Mouse (Mus musculus) monocyte, adult 5-6 weeks (primary cell): ENCODE results near the gene Gpr61. TPM values are rescaled to one million over a fixed set of nuclear protein-coding genes. Genes with fewer than 3 reads are reported as not detected.

Source experiments
- ATAC-seq: fragments of 153-309, 156-312 bp; replicated peaks from 2 replicates; pipeline ENCODE4 v1.8.0; 2017; ENCODE audit warnings: mild to moderate bottlenecking; ENCODE audit not compliant: low TSS enrichment, insufficient number of reproducible peaks, severe bottlenecking, poor library complexity, low FRiP score
- total RNA-seq: library from RNA; stranded (forward); fragments of 200-1000, 200-491, 200-594 nt; gene quantifications from 3 replicates; pipeline ENCODE4 v1.2.3, GENCODE M21; 2017

Gene Gpr61
- total RNA-seq, 1 experiment from 2014 or later = not detected

DNA sequence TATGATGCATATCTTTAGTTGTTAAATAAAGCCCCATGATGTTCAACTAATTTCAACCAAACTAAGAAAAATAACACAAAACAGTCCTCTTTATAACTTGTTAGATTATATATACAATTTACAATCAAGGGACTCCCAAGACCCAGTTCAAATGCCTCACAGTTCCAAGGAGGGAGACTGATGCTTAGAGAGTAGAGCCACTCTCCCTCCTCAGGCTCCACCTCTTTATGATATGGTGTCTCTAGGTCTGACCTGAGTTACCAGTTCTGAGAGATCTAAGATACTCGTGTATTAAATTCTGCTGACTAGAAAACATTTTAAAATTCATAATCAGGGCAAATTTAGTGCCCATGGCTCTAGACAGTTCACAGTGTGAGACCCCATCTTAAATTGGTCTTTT, 15.6 kb downstream of the Gpr61 start:
- ATAC-seq = no peak

DNA sequence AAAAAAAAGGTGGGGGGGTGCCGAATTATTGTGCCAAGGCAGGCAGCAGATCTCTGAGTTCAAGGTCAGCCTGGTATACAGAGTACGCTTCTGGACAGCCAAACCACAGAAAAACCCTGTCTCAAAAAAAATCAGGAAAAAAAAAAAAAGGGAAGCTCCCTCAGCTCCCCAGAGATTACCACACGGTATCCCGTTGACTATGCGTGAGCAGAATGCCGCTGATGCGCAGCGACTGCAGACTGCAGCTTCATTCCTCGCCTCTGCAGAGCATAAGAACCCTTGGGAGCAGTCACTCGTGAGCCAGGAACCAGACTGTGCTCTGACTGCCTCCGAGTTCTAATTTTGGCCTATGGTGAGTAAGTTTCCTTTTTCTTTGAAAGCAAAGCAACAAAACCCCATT, 20.0 kb downstream of the Gpr61 start:
- no peak for ATAC-seq

DNA sequence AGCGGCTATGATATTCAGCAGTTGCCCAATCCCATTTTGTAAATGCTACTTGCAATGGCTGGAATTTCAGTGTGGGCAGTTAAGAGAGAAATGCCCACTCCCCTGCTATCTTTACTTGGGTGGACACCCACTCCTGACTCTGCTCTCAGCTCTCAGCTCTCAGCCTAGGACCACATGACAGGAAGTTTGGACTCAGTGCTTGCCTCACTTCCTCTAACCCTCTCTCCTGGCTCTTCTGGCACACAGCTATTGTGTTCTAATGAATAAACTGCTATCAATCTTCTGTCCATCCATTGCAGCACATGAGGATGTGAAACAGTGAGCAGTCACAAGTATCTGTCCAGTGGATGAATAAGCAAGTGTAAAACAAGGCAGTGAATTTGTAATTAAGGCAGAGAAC, 22.2 kb downstream of the Gpr61 start:
- peak; percentile 62; the same call in 1 of the 2 replicates for ATAC-seq

DNA sequence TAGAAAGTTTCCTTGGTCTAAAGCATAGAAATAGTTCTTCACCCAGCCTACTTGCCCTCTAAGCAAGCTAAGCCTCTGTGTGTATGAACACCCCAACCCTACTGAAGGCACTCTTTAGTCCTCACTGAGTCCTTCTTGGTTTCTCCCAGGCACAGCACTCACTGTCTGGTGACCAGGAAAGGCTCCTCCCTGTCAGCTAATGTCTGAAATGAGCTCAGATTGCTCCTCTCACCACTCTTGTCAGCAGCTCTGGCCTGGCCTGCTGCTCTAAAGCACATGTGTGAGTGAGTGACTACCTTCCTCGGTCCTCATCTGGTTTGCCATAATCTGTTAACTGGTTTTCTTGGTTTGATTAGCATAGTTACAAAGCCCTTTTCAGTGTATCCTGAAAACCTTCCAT, 22.9 kb downstream of the Gpr61 start:
- no peak for ATAC-seq

DNA sequence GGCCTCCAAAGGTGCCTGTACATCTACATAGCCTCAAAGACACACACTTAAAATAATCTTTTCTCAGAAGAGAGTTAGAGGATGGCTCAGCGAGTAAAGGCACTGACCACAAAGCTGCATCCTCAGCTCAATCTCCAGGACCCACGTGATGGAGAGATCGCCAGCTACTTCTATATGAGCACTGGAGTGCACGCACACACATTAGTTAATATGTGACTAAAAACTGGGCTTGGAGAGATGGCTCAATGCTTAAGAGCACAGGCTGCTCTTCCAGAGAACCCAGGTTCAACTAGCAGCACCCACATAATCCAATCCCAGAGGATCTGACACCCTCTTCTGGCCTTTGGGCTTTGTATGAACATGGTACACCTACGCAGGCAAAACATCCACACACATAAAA, 23.5 kb downstream of the Gpr61 start:
- ATAC-seq = no peak

DNA sequence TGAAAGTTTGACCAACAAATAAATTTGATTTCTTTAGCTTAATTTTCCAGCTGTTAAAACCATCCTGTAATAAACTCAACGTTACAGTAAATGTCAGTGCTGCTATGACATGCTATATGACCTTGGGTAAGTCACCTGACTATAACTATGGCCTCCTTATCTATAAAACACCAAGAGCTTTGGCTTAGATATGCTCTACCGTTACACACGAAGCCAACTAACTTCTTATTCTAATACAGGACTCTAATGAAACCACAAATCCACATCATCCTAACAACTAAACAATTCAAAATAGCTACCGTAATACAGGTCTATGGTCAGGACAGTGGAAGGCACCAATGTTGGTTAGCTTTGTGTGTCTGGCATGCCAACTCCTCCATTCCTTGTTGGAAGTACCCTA, 24.9 kb downstream of the Gpr61 start:
- no peak for ATAC-seq

DNA sequence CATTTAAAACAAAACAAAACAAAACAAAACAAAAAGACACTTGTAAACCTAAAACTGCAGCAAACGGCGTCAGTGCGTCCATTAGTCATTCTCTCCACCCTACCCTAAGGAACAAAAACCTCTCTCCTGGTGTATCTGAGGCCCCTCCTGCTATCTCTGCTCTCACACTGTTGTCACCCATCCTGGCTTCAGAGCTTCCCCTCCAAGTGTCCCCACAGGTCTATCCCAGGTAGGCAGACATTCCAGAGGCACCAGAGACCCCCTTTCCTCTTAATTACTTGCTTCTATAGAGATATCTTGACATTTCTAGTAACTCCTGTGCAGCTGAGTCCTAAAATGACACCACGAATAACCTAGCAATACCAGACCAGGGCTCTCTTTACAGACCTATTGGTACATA, 25.3 kb downstream of the Gpr61 start:
- no peak for ATAC-seq

DNA sequence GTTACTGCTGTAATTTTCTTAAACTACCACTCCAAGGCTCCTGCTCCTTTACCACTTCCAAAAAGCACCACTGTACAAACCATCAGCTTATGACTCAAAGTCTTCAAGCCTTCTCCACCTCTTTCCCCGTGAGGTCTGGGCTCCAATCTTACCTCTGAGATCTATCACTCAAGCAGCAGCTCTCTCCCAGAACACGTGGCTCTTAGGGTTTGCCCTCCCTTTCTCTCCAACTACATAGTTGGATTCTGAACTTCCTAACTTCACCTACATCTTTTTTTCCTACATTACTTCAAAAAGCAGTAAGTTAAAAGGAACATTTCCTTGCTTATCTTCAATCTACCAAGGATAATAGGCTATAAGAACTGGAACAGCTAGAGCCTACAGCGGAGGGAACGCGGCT, 26.2 kb downstream of the Gpr61 start:
- ATAC-seq = no peak

DNA sequence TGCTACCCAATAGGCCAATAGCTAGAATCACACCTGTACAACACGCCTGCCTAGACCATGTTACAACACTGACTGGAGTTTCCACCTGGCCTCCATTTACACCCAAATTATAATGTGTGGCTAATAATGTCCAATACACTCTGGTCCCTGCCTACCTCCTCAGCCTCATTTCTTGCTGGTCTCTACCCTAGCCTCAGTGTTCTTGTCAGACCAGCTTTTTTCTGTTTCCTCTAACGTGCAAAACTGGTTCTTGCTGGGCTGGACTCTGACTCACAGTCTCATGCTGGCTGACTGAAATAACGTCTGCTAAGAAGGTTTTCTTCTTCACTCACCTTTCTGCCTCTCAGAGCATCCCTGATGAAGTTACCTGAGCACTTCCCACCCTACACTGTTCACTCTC, 28.4 kb downstream of the Gpr61 start:
- no peak for ATAC-seq

DNA sequence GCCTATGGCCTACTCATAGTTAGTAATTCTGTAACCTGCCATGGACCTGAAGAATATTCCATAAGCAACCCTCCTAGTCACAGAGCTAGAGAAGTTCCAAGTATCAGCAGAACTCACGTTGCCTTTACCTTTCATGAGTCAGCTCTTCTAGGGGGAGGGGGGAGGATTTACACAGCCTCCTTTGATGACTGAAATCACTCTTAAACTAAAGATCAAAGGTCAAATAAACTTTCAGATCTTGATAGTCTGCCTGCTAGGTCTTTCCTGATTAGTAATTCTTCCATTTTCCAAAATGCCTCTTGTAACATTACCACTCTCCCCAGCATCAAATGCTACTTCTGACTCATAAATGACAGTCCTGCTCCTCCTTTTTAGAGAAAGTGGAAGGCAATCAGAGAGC, 30.6 kb downstream of the Gpr61 start:
- no peak for ATAC-seq

DNA sequence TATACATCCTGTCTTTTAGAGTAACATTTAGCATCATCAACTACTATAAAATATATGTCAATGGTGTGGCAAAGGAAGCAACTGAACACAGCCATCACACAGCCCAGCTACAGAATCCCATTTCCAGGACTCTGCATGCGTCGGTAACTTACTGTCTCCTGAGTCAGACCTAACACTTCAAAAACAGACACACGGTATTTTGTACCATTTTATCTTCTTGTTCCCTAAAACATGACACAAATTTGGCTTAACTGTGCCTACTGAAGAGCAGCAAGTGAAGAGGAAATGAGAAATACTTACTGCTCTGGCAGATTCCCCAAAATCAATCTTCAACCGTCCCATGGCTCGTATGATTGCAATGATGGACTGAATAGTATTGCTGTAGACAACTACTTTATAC, 31.4 kb downstream of the Gpr61 start:
- no peak for ATAC-seq

DNA sequence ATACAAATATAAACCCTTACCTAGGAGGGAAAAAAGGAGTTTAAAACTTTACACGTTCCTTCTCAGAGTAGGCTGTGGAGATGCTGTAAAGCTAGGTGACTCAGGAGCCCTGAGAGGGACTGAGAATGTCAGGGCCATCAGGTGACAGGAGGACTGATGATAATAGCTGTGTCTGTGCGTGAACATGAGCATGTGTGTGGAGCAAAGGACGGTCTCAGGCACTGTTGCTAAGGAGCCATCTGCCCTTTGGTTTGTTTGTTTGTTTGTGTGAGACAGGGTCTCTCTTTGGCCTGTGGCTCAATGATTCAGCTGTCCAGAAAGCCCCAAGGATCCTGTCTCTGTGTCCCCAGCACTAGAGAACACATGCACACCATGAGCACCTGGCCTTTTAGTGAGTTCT, 33.6 kb downstream of the Gpr61 start:
- no peak for ATAC-seq

DNA sequence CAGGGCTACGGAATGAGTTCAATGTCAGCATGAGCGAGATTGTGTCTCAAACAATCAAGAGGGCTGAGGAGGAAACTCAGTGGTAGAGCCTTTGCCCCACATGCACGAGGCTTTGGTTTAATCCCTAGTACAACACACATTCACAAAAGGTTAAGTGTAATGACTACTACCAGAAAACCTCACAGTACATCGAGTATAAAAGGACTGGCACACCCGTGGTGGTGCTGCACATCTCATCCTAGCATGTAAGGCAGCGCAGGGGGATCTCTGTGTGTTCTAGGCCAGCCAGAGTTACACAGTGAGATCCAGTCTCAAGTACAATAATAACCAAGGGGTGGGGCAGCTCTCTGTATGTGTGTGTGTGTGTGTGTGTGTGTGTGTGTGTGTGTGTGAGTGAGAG, 37.2 kb downstream of the Gpr61 start:
- no peak for ATAC-seq

DNA sequence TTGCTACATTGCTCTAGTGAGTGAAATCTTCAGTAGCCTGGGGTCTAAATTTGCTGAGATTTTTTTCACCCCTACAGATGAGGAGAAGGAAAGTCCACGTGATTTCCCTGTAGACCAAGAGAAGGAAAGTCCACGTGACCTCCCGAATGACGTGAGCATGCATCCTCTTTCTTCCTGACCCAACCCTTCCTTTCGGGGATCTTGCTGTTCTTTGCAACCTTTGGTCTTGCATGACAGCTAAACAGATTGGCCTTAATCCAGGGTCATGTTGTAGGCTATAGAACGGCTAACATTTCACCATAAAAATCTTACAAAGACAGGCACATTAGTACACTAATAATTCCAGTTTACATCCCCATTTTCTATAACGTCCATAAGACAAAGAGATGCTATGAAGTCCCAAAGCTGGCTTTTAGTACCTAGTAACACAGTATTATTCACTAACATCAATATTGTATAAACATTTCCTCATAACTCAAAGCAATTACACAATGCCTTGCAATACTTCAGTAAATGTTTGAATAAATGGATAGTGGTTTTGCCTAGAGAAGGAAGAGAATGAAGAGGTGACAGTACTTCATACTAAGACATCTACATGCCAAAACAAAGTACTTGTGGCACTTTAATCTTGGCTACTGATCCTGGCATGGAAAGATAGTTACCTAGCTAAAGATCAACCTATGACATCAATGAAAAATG, 40.9 kb downstream of the Gpr61 start:
- 0 out of 2 replicates have a peak, but pooled peaks have one; percentile 29 for ATAC-seq

DNA sequence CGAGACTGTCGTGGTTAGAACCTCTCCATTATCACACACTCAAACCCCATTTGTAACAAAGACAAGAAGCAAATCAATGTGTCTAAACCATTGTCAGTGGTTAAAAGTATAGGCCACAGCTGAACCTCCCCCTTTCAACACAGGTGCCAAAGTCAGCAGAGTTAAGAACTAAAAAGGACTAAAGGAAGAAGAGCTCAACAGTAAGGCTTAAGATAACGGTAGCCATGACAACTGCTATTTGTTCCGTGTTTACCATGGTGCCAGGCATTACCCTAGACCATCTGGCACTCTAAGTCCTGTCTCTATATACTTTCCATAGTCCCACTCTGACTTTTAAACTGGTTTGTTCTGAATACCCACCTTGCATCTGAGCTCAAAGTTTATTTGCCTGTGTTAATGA, 42.0 kb downstream of the Gpr61 start:
- ATAC-seq = no peak

DNA sequence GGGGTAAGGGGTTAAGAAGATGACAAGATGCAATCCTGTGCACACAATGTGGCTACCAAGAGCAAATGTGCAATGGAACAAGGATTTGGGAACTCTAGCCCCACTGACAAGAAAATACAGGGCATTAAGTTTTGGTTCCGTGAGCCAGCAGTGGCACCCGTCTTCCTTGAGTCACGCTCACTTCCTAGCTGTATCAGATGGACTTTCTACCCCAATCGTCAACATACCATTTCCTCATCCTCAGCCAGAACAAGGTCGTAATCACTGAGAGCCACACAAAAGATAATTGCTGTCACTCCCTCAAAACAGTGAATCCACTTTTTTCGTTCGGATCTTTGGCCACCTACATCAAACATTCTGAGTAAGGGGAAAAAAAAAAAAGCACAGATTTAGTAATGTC, 42.4 kb downstream of the Gpr61 start:
- ATAC-seq = no peak

DNA sequence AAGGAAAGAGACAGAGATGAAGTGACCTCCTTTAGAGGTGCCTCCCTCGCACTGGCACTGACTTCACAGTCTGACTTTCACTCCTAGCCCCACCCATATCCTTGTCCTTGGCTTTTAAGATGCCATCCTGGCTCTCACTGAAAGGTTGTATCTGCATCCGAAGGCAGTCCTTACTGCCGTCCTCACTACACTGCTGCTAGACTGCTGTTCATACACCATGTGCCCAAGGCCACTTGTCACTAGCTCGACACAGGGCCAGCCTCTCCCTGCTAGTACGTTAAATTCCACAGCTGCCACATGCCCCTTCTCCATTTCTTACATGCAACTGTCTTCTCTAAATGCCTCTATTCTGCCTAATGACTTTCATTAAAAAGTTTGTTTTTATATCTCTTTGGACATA, 43.4 kb downstream of the Gpr61 start:
- no peak for ATAC-seq

DNA sequence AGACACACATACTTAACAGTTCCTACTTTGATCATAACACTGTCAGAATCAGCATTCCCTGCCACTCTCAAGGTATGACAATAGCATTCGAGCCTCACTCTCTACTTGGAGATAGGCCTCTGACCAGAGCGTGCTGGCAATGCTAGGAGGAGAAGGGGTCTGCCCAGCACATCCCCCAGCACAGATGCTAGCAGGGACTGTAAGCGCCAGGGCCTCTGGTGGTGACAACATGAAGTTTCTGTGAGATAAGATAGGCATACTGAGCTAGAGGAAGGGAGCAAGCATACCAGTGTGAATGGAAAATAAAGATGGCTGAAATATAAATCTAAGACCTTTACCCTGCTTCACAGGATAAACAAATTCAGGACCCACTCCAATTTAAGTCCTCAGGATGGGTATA, 49.4 kb downstream of the Gpr61 start:
- no peak for ATAC-seq

DNA sequence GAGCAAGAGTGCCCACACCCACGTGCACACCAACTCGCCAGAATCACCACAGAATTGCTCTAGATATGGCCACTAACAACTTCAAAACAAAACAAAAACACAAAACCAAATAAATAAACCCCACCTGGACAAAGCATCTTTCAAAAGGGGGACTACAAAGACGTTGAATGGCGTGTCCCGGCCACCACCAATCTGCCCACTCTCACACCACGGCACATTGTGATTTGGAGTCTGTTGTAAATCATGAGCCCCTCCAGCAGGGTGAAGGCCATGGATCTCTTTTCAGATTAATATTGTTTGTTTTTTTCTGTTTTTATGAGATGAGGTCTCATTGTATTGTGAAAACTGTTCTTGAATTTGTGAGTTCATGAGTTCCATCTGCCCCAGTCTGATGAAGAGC, 52.6 kb downstream of the Gpr61 start:
- no peak for ATAC-seq

DNA sequence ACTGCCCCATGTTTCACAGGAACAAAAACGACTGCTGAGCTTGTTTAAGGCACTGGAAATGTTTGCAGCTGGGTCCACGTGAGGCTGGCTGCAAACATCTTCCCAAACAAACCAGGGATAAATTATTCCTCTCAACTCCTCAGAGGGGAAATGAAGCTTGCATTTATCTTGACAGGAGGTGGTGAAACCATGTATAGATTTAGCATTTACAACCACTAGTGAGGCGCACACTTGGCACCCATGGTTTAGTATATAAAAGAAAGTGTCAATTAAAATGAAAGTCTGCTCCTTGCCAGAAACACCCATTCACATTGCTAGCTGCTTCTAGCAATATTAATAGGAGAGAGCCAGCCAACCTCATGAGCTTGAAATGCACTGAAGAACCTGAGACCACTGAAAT, 53.1 kb downstream of the Gpr61 start:
- no peak for ATAC-seq
